Mouse (Mus musculus): Measurements from ENCODE around the gene Kif23. TPM values are rescaled to one million over a fixed set of nuclear protein-coding genes. Genes with fewer than 3 reads are reported as not detected.

The Kif23 gene
- polyA plus RNA-seq, 1 experiment: 24.1 TPM

DNA sequence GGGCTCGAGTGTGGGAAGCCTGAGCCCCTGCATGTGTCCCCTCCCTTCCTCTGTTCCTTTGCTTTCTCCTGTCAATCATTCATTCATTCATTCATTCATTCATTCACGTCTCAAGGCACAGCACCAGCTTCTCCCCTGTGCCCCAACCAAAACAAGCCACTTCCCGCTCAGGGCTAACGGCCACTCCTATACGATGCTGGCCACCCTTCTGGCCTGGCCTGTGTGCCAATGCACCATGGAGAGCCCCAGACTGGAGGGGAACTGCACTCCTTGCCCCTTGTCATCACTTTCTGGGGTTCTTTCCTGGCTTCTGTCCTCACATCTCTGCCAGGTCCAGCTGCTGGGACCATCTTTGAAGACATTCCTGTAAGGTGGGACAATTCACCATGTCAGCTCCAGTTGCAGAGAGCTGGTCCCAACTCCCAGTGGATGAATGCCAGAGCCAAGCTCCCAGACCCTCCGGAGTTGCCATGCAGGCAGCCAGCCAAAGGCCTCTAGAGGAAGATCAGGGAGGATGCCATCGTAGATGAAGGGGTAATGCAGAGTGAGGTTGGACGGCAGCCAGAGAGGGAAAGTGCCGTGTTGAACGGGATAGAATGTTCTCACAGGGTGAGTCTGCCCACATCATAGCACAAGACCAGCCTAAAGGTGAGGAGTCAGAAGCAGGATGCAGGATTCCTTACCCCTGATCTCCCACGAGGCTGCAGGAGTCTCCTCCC lies 58.8 kb downstream of the Kif23 start:
- peaks cover 8% of the 10 kb centered on the region for H3K27me3 ChIP-seq (ENCODE audit: control insufficient read depth, insufficient read depth, insufficient read length)
- H3K4me2 ChIP-seq (ENCODE audit: low read depth): no peak overlapping the region
- no peaks in the 10 kb centered on the region for H3K79me2 ChIP-seq (ENCODE audit: control insufficient read depth, insufficient read depth)
- H3K4me3 ChIP-seq: no peak overlapping the region
- no peak for TF ChIP-seq USF1 (IDR thresholded peaks at IDR 0.05; ENCODE audit: low read depth)
- TF ChIP-seq POLR2A (IDR thresholded peaks at IDR 0.05; ENCODE audit: insufficient read length, low read depth): no peak
- no peak for TF ChIP-seq MYOG (IDR thresholded peaks at IDR 0.05; ENCODE audit: control insufficient read depth in 1 of 3, insufficient read depth in 1 of 3, insufficient read length in 2 of 3, low read depth in 2 of 3)
- TF ChIP-seq TCF3 (IDR thresholded peaks at IDR 0.05; ENCODE audit: insufficient read length, low read depth): no peak
- TF ChIP-seq MYOD1 (IDR thresholded peaks at IDR 0.05; ENCODE audit: control insufficient read depth in 1 of 3, insufficient read length in 2 of 3, low read depth in 2 of 3): no peak
- no peak for TF ChIP-seq CEBPB (IDR thresholded peaks at IDR 0.05; ENCODE audit: insufficient read depth, poor library complexity, severe bottlenecking)
- TF ChIP-seq SRF (IDR thresholded peaks at IDR 0.05; ENCODE audit: control insufficient read depth, insufficient read length, low read depth): no peak
- no peak for TF ChIP-seq TCF12 (IDR thresholded peaks at IDR 0.05; ENCODE audit: insufficient read depth, poor library complexity, severe bottlenecking)
- TF ChIP-seq POLR2AphosphoS2 (IDR thresholded peaks at IDR 0.05; ENCODE audit: insufficient read length, low read depth): no peak
- no peak for TF ChIP-seq E2F4 (IDR thresholded peaks at IDR 0.05; ENCODE audit: insufficient read depth)
- TF ChIP-seq MAX (IDR thresholded peaks at IDR 0.05; ENCODE audit: low read depth): no peak
- TF ChIP-seq REST (IDR thresholded peaks at IDR 0.05; ENCODE audit: insufficient read depth, insufficient read length): no peak
- no peak overlapping the region for H3ac ChIP-seq (ENCODE audit: control insufficient read depth, insufficient read length)
- H3K36me3 ChIP-seq (ENCODE audit: control insufficient read depth, insufficient read depth): no peaks in the 10 kb centered on the region

DNA sequence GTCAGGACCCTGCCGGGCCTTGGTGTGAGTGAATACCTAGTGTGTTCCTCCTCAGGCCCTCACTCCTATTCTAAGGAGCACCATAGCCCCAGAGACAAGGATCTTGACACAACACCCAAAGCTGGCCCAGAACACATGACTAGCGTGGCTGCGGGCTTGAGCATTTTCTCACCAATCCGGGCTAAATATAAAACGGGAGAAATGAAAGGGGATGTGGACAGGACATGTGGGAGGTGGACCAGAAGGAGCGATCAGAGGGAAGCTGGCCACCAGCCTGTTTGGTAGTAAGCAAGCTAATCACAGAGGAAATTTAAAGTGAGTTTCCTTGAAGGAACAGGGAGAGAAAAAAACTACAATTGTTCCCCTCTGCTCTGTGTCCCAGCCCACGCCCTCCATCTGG lies 60.6 kb downstream of the Kif23 start:
- Histone ChIP-seq H3K36me3 (ENCODE audit: control insufficient read depth, insufficient read depth) (no peaks in the 10 kb centered on the region), H3K27me3 (ENCODE audit: control insufficient read depth, insufficient read depth, insufficient read length) (peaks cover 8% of the 10 kb centered on the region), H3ac (ENCODE audit: control insufficient read depth, insufficient read length) (no peak overlapping the region), H3K4me2 (ENCODE audit: low read depth) (no peak overlapping the region), H3K4me3 (no peak overlapping the region), H3K79me2 (ENCODE audit: control insufficient read depth, insufficient read depth) (no peaks in the 10 kb centered on the region)
- no peak for TF ChIP-seq TCF12 (IDR thresholded peaks at IDR 0.05; ENCODE audit: insufficient read depth, poor library complexity, severe bottlenecking)
- no peak for TF ChIP-seq REST (IDR thresholded peaks at IDR 0.05; ENCODE audit: insufficient read depth, insufficient read length)
- no peak for TF ChIP-seq TCF3 (IDR thresholded peaks at IDR 0.05; ENCODE audit: insufficient read length, low read depth)
- TF ChIP-seq SRF (IDR thresholded peaks at IDR 0.05; ENCODE audit: control insufficient read depth, insufficient read length, low read depth): no peak
- no peak for TF ChIP-seq MAX (IDR thresholded peaks at IDR 0.05; ENCODE audit: low read depth)
- TF ChIP-seq CEBPB (IDR thresholded peaks at IDR 0.05; ENCODE audit: insufficient read depth, poor library complexity, severe bottlenecking): no peak
- no peak for TF ChIP-seq E2F4 (IDR thresholded peaks at IDR 0.05; ENCODE audit: insufficient read depth)
- TF ChIP-seq USF1 (IDR thresholded peaks at IDR 0.05; ENCODE audit: low read depth): no peak
- no peak for TF ChIP-seq MYOD1 (IDR thresholded peaks at IDR 0.05; ENCODE audit: control insufficient read depth in 1 of 3, insufficient read length in 2 of 3, low read depth in 2 of 3)
- no peak for TF ChIP-seq POLR2A (IDR thresholded peaks at IDR 0.05; ENCODE audit: insufficient read length, low read depth)
- TF ChIP-seq MYOG (IDR thresholded peaks at IDR 0.05; ENCODE audit: control insufficient read depth in 1 of 3, insufficient read depth in 1 of 3, insufficient read length in 2 of 3, low read depth in 2 of 3): no peak
- no peak for TF ChIP-seq POLR2AphosphoS2 (IDR thresholded peaks at IDR 0.05; ENCODE audit: insufficient read length, low read depth)

GRCm38 (mm10) chr9:61884936-61885335 lies 61.6 kb downstream of the Kif23 start:
- Histone ChIP-seq H3K79me2 (ENCODE audit: control insufficient read depth, insufficient read depth) (no peaks in the 10 kb centered on the region), H3K36me3 (ENCODE audit: control insufficient read depth, insufficient read depth) (no peaks in the 10 kb centered on the region), H3K27me3 (ENCODE audit: control insufficient read depth, insufficient read depth, insufficient read length) (peaks cover 8% of the 10 kb centered on the region), H3ac (ENCODE audit: control insufficient read depth, insufficient read length) (no peak overlapping the region), H3K4me2 (ENCODE audit: low read depth) (no peak overlapping the region), H3K4me3 (no peak overlapping the region)
- TF ChIP-seq TCF12 (IDR thresholded peaks at IDR 0.05; ENCODE audit: insufficient read depth, poor library complexity, severe bottlenecking) (no peak), SRF (IDR thresholded peaks at IDR 0.05; ENCODE audit: control insufficient read depth, insufficient read length, low read depth) (no peak), E2F4 (IDR thresholded peaks at IDR 0.05; ENCODE audit: insufficient read depth) (no peak), POLR2A (IDR thresholded peaks at IDR 0.05; ENCODE audit: insufficient read length, low read depth) (no peak), USF1 (IDR thresholded peaks at IDR 0.05; ENCODE audit: low read depth) (no peak), MYOG (IDR thresholded peaks at IDR 0.05; ENCODE audit: control insufficient read depth in 1 of 3, insufficient read depth in 1 of 3, insufficient read length in 2 of 3, low read depth in 2 of 3) (no peak), POLR2AphosphoS2 (IDR thresholded peaks at IDR 0.05; ENCODE audit: insufficient read length, low read depth) (no peak), MAX (IDR thresholded peaks at IDR 0.05; ENCODE audit: low read depth) (no peak), TCF3 (IDR thresholded peaks at IDR 0.05; ENCODE audit: insufficient read length, low read depth) (no peak), REST (IDR thresholded peaks at IDR 0.05; ENCODE audit: insufficient read depth, insufficient read length) (no peak), CEBPB (IDR thresholded peaks at IDR 0.05; ENCODE audit: insufficient read depth, poor library complexity, severe bottlenecking) (no peak), MYOD1 (IDR thresholded peaks at IDR 0.05; ENCODE audit: control insufficient read depth in 1 of 3, insufficient read length in 2 of 3, low read depth in 2 of 3) (no peak)

GRCm38 (mm10) chr9:61884375-61884774 lies 62.2 kb downstream of the Kif23 start:
- Histone ChIP-seq H3K79me2 (ENCODE audit: control insufficient read depth, insufficient read depth) (no peaks in the 10 kb centered on the region), H3K4me2 (ENCODE audit: low read depth) (no peak overlapping the region), H3K36me3 (ENCODE audit: control insufficient read depth, insufficient read depth) (no peaks in the 10 kb centered on the region), H3K27me3 (ENCODE audit: control insufficient read depth, insufficient read depth, insufficient read length) (peaks cover 8% of the 10 kb centered on the region), H3K4me3 (no peak overlapping the region), H3ac (ENCODE audit: control insufficient read depth, insufficient read length) (no peak overlapping the region)
- TF ChIP-seq REST (IDR thresholded peaks at IDR 0.05; ENCODE audit: insufficient read depth, insufficient read length): no peak
- TF ChIP-seq TCF12 (IDR thresholded peaks at IDR 0.05; ENCODE audit: insufficient read depth, poor library complexity, severe bottlenecking): no peak
- TF ChIP-seq POLR2AphosphoS2 (IDR thresholded peaks at IDR 0.05; ENCODE audit: insufficient read length, low read depth): no peak
- TF ChIP-seq E2F4 (IDR thresholded peaks at IDR 0.05; ENCODE audit: insufficient read depth): no peak
- no peak for TF ChIP-seq POLR2A (IDR thresholded peaks at IDR 0.05; ENCODE audit: insufficient read length, low read depth)
- TF ChIP-seq MAX (IDR thresholded peaks at IDR 0.05; ENCODE audit: low read depth): no peak
- no peak for TF ChIP-seq MYOG (IDR thresholded peaks at IDR 0.05; ENCODE audit: control insufficient read depth in 1 of 3, insufficient read depth in 1 of 3, insufficient read length in 2 of 3, low read depth in 2 of 3)
- TF ChIP-seq USF1 (IDR thresholded peaks at IDR 0.05; ENCODE audit: low read depth): no peak
- no peak for TF ChIP-seq TCF3 (IDR thresholded peaks at IDR 0.05; ENCODE audit: insufficient read length, low read depth)
- no peak for TF ChIP-seq SRF (IDR thresholded peaks at IDR 0.05; ENCODE audit: control insufficient read depth, insufficient read length, low read depth)
- TF ChIP-seq MYOD1 (IDR thresholded peaks at IDR 0.05; ENCODE audit: control insufficient read depth in 1 of 3, insufficient read length in 2 of 3, low read depth in 2 of 3): no peak
- TF ChIP-seq CEBPB (IDR thresholded peaks at IDR 0.05; ENCODE audit: insufficient read depth, poor library complexity, severe bottlenecking): no peak

Data from myocyte (in vitro differentiated cells).